Mouse (Mus musculus): ENCODE measurements around the gene Gdnf. TPM values are rescaled to one million over a fixed set of nuclear protein-coding genes. Genes with fewer than 3 reads are reported as not detected.
A peak's percentile ranks its signal among the peaks of the same experiment; 100 is the strongest.

Gdnf gene
- polyA plus RNA-seq (2014; fragmentation: Nextera tagmentation; extraction: Ambion mirVana) = 3.7 and 4.3 TPM in 2 replicates

- Histone ChIP-seq H3K9me3 (ENCODE audit: control insufficient read depth, low read depth, low read length) (no peaks in the 10 kb centered on the region), H3K4me3 (ENCODE audit: low read depth, low read length) (peak within 1 kb of the TSS; percentile 69), H3K36me3 (ENCODE audit: control insufficient read depth, insufficient read depth, low read length) (no peaks in the 10 kb centered on the region), H3K9ac (replicated peaks; ENCODE audit: low read depth, low read length) (peak within 1 kb of the TSS; percentile 72), H3K4me1 (ENCODE audit: control insufficient read depth, insufficient read depth, low read length) (peaks cover 10% of the 10 kb centered on the region; the same call in 1 of the 2 replicates), H3K4me2 (replicated peaks; ENCODE audit: low read depth, low read length) (peak within 1 kb of the TSS; percentile 78), H3K27me3 (ENCODE audit: control insufficient read depth, insufficient read depth, low read length) (peaks cover 9% of the 10 kb centered on the region; the same call in 1 of the 2 replicates), H3K27ac (ENCODE audit: low read length) (peak within 1 kb of the TSS; percentile 89)
- peak; percentile 33; the same call in 1 of the 2 replicates for ATAC-seq (ENCODE audit: insufficient number of reproducible peaks, insufficient read depth, low FRiP score, low read depth)
- WGBS = under 1% methylated on average over 73 of the region's 73 CpGs
Measured at GRCm38 (mm10) chr15:7810556-7811252, at the start of gene Gdnf. Gdnf (plus strand) TSS chr15:7810846.

- ATAC-seq (ENCODE audit: insufficient number of reproducible peaks, insufficient read depth, low FRiP score, low read depth) = no peak
- 90% methylated on average over 7 of the region's 7 CpGs for WGBS
- Histone ChIP-seq H3K4me1 (ENCODE audit: control insufficient read depth, insufficient read depth, low read length) (no peaks in the 10 kb centered on the region), H3K27me3 (ENCODE audit: control insufficient read depth, insufficient read depth, low read length) (no peaks in the 10 kb centered on the region), H3K27ac (ENCODE audit: low read length) (no peak overlapping the region), H3K9ac (replicated peaks; ENCODE audit: low read depth, low read length) (no peak overlapping the region), H3K9me3 (ENCODE audit: control insufficient read depth, low read depth, low read length) (no peaks in the 10 kb centered on the region), H3K4me2 (replicated peaks; ENCODE audit: low read depth, low read length) (no peak overlapping the region), H3K36me3 (ENCODE audit: control insufficient read depth, insufficient read depth, low read length) (no peaks in the 10 kb centered on the region), H3K4me3 (ENCODE audit: low read depth, low read length) (no peak overlapping the region)
Measured at GRCm38 (mm10) chr15:7767166-7767565, 43.5 kb upstream of the Gdnf start.

- Histone ChIP-seq H3K4me1 (ENCODE audit: control insufficient read depth, insufficient read depth, low read length) (no peaks in the 10 kb centered on the region), H3K9me3 (ENCODE audit: control insufficient read depth, low read depth, low read length) (no peaks in the 10 kb centered on the region), H3K27me3 (ENCODE audit: control insufficient read depth, insufficient read depth, low read length) (no peaks in the 10 kb centered on the region), H3K4me3 (ENCODE audit: low read depth, low read length) (no peak overlapping the region), H3K4me2 (replicated peaks; ENCODE audit: low read depth, low read length) (no peak overlapping the region), H3K36me3 (ENCODE audit: control insufficient read depth, insufficient read depth, low read length) (no peaks in the 10 kb centered on the region), H3K27ac (ENCODE audit: low read length) (no peak overlapping the region), H3K9ac (replicated peaks; ENCODE audit: low read depth, low read length) (no peak overlapping the region)
- ATAC-seq (ENCODE audit: insufficient number of reproducible peaks, insufficient read depth, low FRiP score, low read depth) = no peak
- WGBS = 92% methylated on average over 8 of the region's 8 CpGs
Measured at GRCm38 (mm10) chr15:7772983-7773382, 37.7 kb upstream of the Gdnf start.

- H3K4me3 ChIP-seq (ENCODE audit: low read depth, low read length) = no peak overlapping the region
- WGBS = 87% methylated on average over 5 of the region's 5 CpGs
- no peak for ATAC-seq (ENCODE audit: insufficient number of reproducible peaks, insufficient read depth, low FRiP score, low read depth)
Measured at GRCm38 (mm10) chr15:7781517-7781916, 29.1 kb upstream of the Gdnf start.

GRCm38 (mm10) chr15:7809841-7810391 is 730 bp upstream of the Gdnf start:
- Histone ChIP-seq H3K4me1 (ENCODE audit: control insufficient read depth, insufficient read depth, low read length) (0 out of 2 replicates have a peak, but pooled peaks cover 4% of the 10 kb centered on the region), H3K36me3 (ENCODE audit: control insufficient read depth, insufficient read depth, low read length) (no peaks in the 10 kb centered on the region), H3K9ac (replicated peaks; ENCODE audit: low read depth, low read length) (peak overlapping the region; percentile 72), H3K4me2 (replicated peaks; ENCODE audit: low read depth, low read length) (peak overlapping the region; percentile 78), H3K27ac (ENCODE audit: low read length) (peak overlapping the region; percentile 89), H3K9me3 (ENCODE audit: control insufficient read depth, low read depth, low read length) (no peaks in the 10 kb centered on the region), H3K27me3 (ENCODE audit: control insufficient read depth, insufficient read depth, low read length) (peaks cover 9% of the 10 kb centered on the region; the same call in 1 of the 2 replicates), H3K4me3 (ENCODE audit: low read depth, low read length) (peak overlapping the region; percentile 69)
- under 1% methylated on average over 32 of the region's 32 CpGs for WGBS
- 0 out of 2 replicates have a peak, but pooled peaks have one; percentile 21 for ATAC-seq (ENCODE audit: insufficient number of reproducible peaks, insufficient read depth, low FRiP score, low read depth)

More at GRCm38 (mm10) chr15:7781517-7781916, 29.1 kb upstream of the Gdnf start:
- no peaks in the 10 kb centered on the region; the same call in 1 of the 2 replicates for H3K9me3 ChIP-seq (ENCODE audit: control insufficient read depth, low read depth, low read length)
- no peaks in the 10 kb centered on the region for H3K4me1 ChIP-seq (ENCODE audit: control insufficient read depth, insufficient read depth, low read length)
- no peak overlapping the region for H3K9ac ChIP-seq (replicated peaks; ENCODE audit: low read depth, low read length)
- no peak overlapping the region for H3K4me2 ChIP-seq (replicated peaks; ENCODE audit: low read depth, low read length)
- H3K36me3 ChIP-seq (ENCODE audit: control insufficient read depth, insufficient read depth, low read length) = no peaks in the 10 kb centered on the region
- no peaks in the 10 kb centered on the region for H3K27me3 ChIP-seq (ENCODE audit: control insufficient read depth, insufficient read depth, low read length)
- H3K27ac ChIP-seq (ENCODE audit: low read length) = no peak overlapping the region

GRCm38 (mm10) chr15:7811253-7811625 is 593 bp downstream of the Gdnf start:
- Histone ChIP-seq H3K27me3 (ENCODE audit: control insufficient read depth, insufficient read depth, low read length) (peaks cover 9% of the 10 kb centered on the region; the same call in 1 of the 2 replicates), H3K4me2 (replicated peaks; ENCODE audit: low read depth, low read length) (peak overlapping the region; percentile 78), H3K4me3 (ENCODE audit: low read depth, low read length) (peak overlapping the region; percentile 69), H3K27ac (ENCODE audit: low read length) (peak overlapping the region; percentile 89), H3K4me1 (ENCODE audit: control insufficient read depth, insufficient read depth, low read length) (peaks cover 13% of the 10 kb centered on the region; the same call in 1 of the 2 replicates), H3K9ac (replicated peaks; ENCODE audit: low read depth, low read length) (peak overlapping the region; percentile 72), H3K36me3 (ENCODE audit: control insufficient read depth, insufficient read depth, low read length) (no peaks in the 10 kb centered on the region), H3K9me3 (ENCODE audit: control insufficient read depth, low read depth, low read length) (no peaks in the 10 kb centered on the region)
- no peak for ATAC-seq (ENCODE audit: insufficient number of reproducible peaks, insufficient read depth, low FRiP score, low read depth)
- 4% methylated on average over 11 of the region's 11 CpGs for WGBS

GRCm38 (mm10) chr15:7811856-7812733 is 1.4 kb downstream of the Gdnf start:
- peaks cover 13% of the 10 kb centered on the region; the same call in 1 of the 2 replicates for H3K4me1 ChIP-seq (ENCODE audit: control insufficient read depth, insufficient read depth, low read length)
- ATAC-seq (ENCODE audit: insufficient number of reproducible peaks, insufficient read depth, low FRiP score, low read depth) = no peak
- WGBS = 6% methylated on average over 24 of the region's 24 CpGs

More at GRCm38 (mm10) chr15:7811856-7812733, 1.4 kb downstream of the Gdnf start:
- Histone ChIP-seq H3K9ac (replicated peaks; ENCODE audit: low read depth, low read length) (peak overlapping the region; percentile 72; the same call in 1 of the 2 replicates), H3K9me3 (ENCODE audit: control insufficient read depth, low read depth, low read length) (no peaks in the 10 kb centered on the region), H3K4me3 (ENCODE audit: low read depth, low read length) (peak overlapping the region; percentile 69), H3K4me2 (replicated peaks; ENCODE audit: low read depth, low read length) (peak overlapping the region; percentile 78), H3K27me3 (ENCODE audit: control insufficient read depth, insufficient read depth, low read length) (peaks cover 9% of the 10 kb centered on the region; the same call in 1 of the 2 replicates), H3K27ac (ENCODE audit: low read length) (peak overlapping the region; percentile 89), H3K36me3 (ENCODE audit: control insufficient read depth, insufficient read depth, low read length) (no peaks in the 10 kb centered on the region)
